Mouse (Mus musculus) cerebral cortex, adult 2 months (tissue): ENCODE measurements around the gene Slc12a8.

Experiments used
- WGBS: fragments of 180-500 bp; shearing (Covaris S2); methylation state at CpG from one replicate; pipeline ENCODE4 v1.1.7; 2018; 5-methylcytosine and 5-hydroxymethylcytosine counted together

Slc12a8 gene

DNA sequence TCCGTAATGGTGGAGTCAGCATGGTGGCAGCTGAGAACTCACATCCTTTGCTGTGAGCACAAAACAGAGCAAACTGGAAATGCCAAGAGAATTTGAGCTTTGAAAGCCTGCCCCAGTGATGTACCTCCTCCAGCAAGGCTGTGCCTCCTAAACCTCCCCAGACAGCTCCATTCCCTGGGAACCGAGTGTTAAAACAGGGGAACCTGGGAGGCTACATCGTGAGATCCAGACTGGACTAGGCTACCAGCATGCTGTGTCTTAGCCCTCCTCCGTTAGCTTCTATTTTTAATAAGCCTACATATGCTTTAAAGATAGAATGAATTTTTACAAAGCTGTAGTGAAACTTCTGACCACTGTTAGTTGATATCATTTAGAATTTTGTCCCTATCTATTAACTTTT is 184.7 kb downstream of the Slc12a8 start:
- 53% methylated on average over 4 of the region's 4 CpGs for WGBS

DNA sequence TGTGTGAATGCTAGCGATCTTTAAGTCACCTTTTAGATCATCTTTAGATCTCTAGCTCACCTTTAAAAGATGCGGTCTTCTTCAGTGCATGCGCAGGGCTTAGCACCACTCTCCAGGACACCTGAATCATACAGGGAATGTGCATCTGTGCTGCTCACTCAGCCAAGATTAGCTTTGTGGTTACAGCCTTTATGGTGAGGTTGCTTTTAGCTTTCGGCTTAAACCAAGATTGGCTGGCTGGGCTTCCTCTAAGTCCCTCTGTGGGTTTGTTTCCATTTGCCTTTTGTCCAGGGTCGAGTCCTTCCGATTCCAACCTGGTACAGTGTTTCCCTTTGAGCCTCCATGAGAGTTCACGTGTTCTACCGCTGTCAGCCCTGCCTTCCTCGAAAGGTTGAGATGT is 187.2 kb downstream of the Slc12a8 start:
- WGBS = 75% methylated on average over 9 of the region's 9 CpGs

DNA sequence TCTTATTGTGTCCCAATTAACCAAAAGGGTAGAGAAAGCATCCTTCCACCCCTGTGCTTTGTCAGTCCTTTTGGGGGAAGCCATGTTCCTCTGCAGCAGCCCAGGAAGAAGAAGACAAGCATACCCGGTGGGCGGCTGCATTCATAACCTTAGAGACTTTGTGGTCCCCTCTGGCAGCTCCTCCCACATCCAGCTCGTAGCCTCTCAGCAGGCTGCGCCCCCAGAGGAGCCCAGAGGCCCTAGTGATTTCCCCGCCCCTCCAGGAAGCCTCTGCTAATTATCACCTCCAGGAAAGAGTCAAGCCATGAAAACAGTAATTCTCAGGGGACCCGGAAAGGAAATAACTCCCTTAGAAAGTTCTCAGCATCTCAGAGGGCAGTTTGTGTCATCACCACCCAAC is 188.1 kb downstream of the Slc12a8 start:
- 72% methylated on average over 6 of the region's 6 CpGs for WGBS

DNA sequence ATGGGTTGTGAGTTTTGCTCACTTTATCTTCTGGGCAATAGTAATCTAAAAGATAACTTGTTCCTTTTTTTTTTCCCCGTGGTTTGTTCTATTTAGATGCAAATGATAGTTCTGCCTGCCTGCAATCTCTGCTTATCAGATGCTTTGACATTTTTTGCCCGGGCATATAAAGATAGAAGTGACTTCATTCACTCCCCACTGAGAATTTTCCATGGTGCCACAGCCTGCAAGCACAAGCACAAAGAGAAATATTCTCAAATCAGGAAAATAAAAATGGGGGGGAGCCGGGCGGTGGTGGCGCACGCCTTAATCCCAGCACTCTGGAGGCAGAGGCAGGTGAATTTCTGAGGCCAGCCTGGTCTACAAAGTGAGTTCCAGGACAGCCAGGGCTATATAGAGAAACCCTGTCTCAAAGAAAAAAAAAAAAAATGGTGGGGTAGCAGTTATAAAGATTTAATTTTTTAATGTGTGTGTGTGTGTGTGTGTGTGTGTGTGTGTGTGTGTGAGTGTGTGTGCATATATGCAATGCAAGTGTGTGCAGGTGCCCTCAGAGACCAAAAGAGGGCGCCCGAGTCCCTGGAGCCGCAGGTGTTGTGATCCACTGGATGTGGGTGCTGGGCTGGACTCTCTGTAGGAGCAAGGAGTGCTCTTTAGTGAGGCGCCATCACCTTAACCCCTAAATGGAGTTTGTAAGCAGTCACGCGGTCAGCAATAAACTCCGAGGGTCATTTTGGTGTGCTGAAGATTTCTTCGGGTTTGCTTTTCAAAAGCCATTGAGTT is 189.2 kb downstream of the Slc12a8 start:
- 89% methylated on average over 14 of the region's 14 CpGs for WGBS

DNA sequence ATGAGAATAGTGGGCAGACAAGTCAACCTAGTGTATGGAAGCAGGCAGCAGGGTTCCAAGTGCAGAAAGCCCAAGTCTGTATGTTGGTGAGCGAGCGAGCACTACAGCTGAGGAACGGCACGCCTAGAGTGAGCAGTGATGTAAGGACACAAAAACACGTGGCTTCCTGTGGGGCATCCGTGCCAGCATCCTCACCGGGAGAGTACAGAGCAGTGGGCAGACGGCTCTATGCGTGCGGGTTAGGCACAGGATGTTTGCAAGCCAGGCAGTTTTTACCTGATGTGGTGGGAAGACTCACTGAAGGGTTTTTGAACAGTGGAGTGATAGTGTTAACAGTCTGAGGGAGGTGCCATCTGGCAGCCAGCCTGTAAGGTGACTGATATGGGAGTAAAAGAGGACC is 190.9 kb downstream of the Slc12a8 start:
- WGBS = 57% methylated on average over 10 of the region's 10 CpGs

DNA sequence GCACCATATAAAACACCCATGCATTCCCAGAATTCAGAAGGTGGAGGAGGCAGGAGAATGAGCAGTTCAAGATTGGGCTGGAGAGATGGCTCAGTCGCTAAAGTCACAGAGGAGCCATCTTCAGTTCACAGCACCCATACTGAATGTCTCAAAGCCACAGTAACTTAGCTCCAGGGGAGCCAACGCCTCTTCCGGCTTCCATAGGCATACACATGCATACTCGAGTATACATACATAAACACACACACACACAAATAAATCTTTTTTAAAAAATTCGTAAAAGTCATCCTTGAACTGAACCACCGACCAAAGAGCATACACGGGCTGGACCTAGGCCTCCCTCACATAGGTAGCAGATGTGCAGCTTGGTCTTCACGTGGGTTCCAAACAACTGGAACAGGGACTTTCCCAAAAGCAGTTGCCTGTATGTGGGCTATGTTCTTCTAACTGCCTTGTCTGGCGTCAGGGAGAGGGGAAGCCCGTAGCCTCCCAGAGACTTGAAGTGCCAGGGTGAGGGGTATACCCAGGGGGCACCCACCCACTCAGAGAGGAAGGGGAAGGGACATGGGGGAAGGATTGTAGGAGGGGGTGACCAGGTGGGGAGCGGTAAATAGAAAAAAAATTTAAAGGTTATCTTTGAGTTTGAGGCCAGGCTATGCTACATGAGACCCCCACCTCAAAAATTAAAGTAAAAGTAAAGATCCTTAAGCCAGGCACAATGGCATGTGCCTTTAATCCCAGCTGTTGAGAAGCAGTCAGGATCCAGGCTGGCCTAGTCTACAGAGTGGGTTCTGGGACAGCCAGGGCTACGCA is 191.7 kb downstream of the Slc12a8 start:
- 92% methylated on average over 12 of the region's 12 CpGs for WGBS
